ENCODE assay signal across 7 mouse cellular contexts in genomic region chr4:136081729-136082128, GRCm38 (mm10). TPM values are rescaled to one million over a fixed set of nuclear protein-coding genes. Genes with fewer than 3 reads are reported as not detected.
DNase-seq lines count a peak whose midpoint lies in the region; ATAC-seq lines count a peak whose summit lies in the region.

No protein-coding gene starts in this region.

- DNase-seq in A20 (ENCODE audit: low read depth, low spot score): peak; percentile 86
- peak; percentile 82 to 84 for DNase-seq in B cell, adult 2 months
- peak; percentile 9 to 44 for DNase-seq in left cerebral cortex, adult 8-10 months (ENCODE audit: low spot score in 2 of 2)
- peak; percentile 81 to 88 for DNase-seq in thymus, adult 18-20 months

- H3K4me1 ChIP-seq in forebrain, embryonic 12.5 days: peaks cover 9% of the 10 kb centered on the region
- peaks cover 8% of the 10 kb centered on the region for H3K4me1 ChIP-seq in midbrain, embryonic 16.5 days (ENCODE audit: control insufficient read depth, insufficient read depth, low read length)

- H3K36me3 ChIP-seq in forebrain, embryonic 12.5 days (replicated peaks): no peaks in the 10 kb centered on the region
- no peaks in the 10 kb centered on the region for H3K36me3 ChIP-seq in midbrain, embryonic 16.5 days (ENCODE audit: control insufficient read depth, insufficient read depth, low read length)

- peak overlapping the region; percentile 44; the same call in 1 of the 2 replicates for H3K9ac ChIP-seq in forebrain, embryonic 12.5 days
- H3K9ac ChIP-seq in midbrain, embryonic 16.5 days (ENCODE audit: low read depth, low read length): peak overlapping the region; percentile 71

- H3K4me3 ChIP-seq in forebrain, embryonic 12.5 days (replicated peaks): peak overlapping the region; percentile 29
- peak overlapping the region; percentile 42 for H3K4me3 ChIP-seq in midbrain, embryonic 16.5 days (ENCODE audit: low read depth, low read length)

- ATAC-seq in forebrain, embryonic 12.5 days (ENCODE audit: low FRiP score): no peak
- no peak for ATAC-seq in midbrain, embryonic 16.5 days
- ATAC-seq in cerebellum, adult (ENCODE audit: insufficient number of reproducible peaks, low FRiP score, low TSS enrichment): no peak

- no peaks in the 10 kb centered on the region for H3K9me3 ChIP-seq in forebrain, embryonic 12.5 days
- H3K9me3 ChIP-seq in midbrain, embryonic 16.5 days (replicated peaks; ENCODE audit: control insufficient read depth, low read length, poor library complexity, severe bottlenecking): no peaks in the 10 kb centered on the region

- H3K4me2 ChIP-seq in forebrain, embryonic 12.5 days: peak overlapping the region; percentile 52
- H3K4me2 ChIP-seq in midbrain, embryonic 16.5 days (ENCODE audit: low read length): peak overlapping the region; percentile 79

- no peak overlapping the region for H3K27ac ChIP-seq in forebrain, embryonic 12.5 days
- no peak overlapping the region for H3K27ac ChIP-seq in midbrain, embryonic 16.5 days (ENCODE audit: low read length)

- WGBS in forebrain, embryonic 12.5 days: 3% methylated on average over 28 of the region's 28 CpGs
- WGBS in midbrain, embryonic 16.5 days: 5% methylated on average over 28 of the region's 28 CpGs

- H3K27me3 ChIP-seq in forebrain, embryonic 12.5 days: peaks cover 49% of the 10 kb centered on the region
- H3K27me3 ChIP-seq in midbrain, embryonic 16.5 days (ENCODE audit: control insufficient read depth, insufficient read depth, low read depth, low read length): peaks cover 22% of the 10 kb centered on the region

RNA-seq across cellular contexts. Expression of gene Rpl11, which starts 28.5 kb away (rescaled TPM):
- polyA plus RNA-seq in forebrain, embryonic 12.5 days (2016; fragmentation: Nextera tagmentation; extraction: Ambion mirVana): 315 and 333 TPM in 2 replicates
- 100 to 1,000 TPM; 194 to 341 (median 271) TPM for total RNA-seq in left cerebral cortex, adult 8-10 months (2022)
- polyA plus RNA-seq in midbrain, embryonic 16.5 days (2015; fragmentation: Nextera tagmentation; extraction: Ambion mirVana): 245 and 251 TPM in 2 replicates

Comparison
In these comparisons a context has a peak if more than half of its experiments do, and no peak if none do; other contexts are left out.
1. DNase-seq: peak in every context shown above with its lines; median percentile 86 in A20; 84 in thymus, adult 18-20 months; 83 in B cell, adult 2 months; 26 in left cerebral cortex, adult 8-10 months.